25 mouse cellular contexts compared by ENCODE assay signal in the genomic region with DNA sequence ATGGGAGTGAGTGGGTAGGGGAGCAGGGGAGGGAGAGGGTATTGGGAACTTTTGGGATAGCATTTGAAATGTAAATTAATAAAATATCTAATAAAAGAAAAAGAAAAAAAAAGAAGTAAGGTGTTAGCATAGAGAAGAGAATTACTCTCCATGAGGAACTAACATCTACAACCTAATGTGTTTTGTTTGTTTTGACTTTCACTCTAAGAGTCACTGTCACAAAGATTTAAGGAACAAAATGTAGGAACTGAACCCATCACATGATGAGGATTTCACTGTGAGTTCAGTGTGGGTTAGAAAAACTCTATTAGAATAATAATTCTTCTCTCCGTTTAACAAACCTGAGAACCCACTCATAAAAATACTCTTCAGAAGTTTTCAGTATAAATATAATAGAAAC.
"Had no signal": no experiment of that assay in that cellular context is flagged by ENCODE, and none has a peak within 500 bp of the region (broad histone marks: within the 10 kb centered on the region; RNA-seq: fewer than 3 reads in every experiment).

No protein-coding gene starts in this region.

- DNase-seq: gastrocnemius, adult 2 months; gastrocnemius, postnatal 10 days; gastrocnemius, postnatal 25 days; heart, adult 18-20 months; heart, postnatal 10 days; heart, postnatal 4 days; kidney, adult 18-20 months; kidney, adult 8-10 months; kidney, postnatal 10 days; kidney, postnatal 25 days; kidney, postnatal 4 days; left cerebral cortex, postnatal 4 days had no signal

- ATAC-seq: hindbrain, embryonic 16.5 days; inflammation-experienced regulatory T-cells, adult 6 months; intestine, embryonic 15.5 days; intestine, postnatal 0 days had no signal

- H3K4me1 ChIP-seq: heart, embryonic 10.5 days; heart, embryonic 12.5 days; hindbrain, embryonic 10.5 days; hindbrain, embryonic 12.5 days; intestine, embryonic 15.5 days; limb, embryonic 13.5 days; limb, embryonic 15.5 days had no signal

- H3K27ac ChIP-seq: gastrocnemius, adult 2 months; heart, embryonic 10.5 days; hindbrain, embryonic 10.5 days; hindbrain, embryonic 12.5 days; hindbrain, embryonic 14.5 days; intestine, embryonic 15.5 days; layer of hippocampus, adult 2 months; left cerebral cortex, adult 2 months; limb, embryonic 13.5 days; limb, embryonic 15.5 days had no signal

- H3K4me3 ChIP-seq: gastrocnemius, adult 2 months; heart, embryonic 10.5 days; heart, embryonic 12.5 days; hindbrain, embryonic 10.5 days; hindbrain, embryonic 12.5 days; intestine, embryonic 15.5 days; layer of hippocampus, adult 2 months; left cerebral cortex, adult 2 months; limb, embryonic 13.5 days; limb, embryonic 15.5 days had no signal
